Mouse (Mus musculus) olfactory bulb, adult 2 months (tissue): ENCODE results near the gene Bglap2.

Experiments used
- CTCF ChIP-seq: fragments of 200-500 bp; IDR thresholded peaks from 2 replicates; pipeline ENCODE4 v1.5.1; 2012; ENCODE audit warnings: low read depth, mild to moderate bottlenecking, low read length, moderate library complexity; ENCODE audit not compliant: insufficient read depth
- POLR2A ChIP-seq: fragments of 200-500 bp; IDR thresholded peaks from 2 replicates; pipeline ENCODE4 v1.6.1; 2012; ENCODE audit warnings: mild to moderate bottlenecking, low read depth, low read length, moderate library complexity; ENCODE audit not compliant: insufficient read depth

- TF ChIP-seq POLR2A (no peak), CTCF (no peak)
These were observed 17.4 kb downstream of the Bglap2 start for GRCm38 (mm10) chr3:88361096-88361495.
